Mouse (Mus musculus) embryonic facial prominence, embryonic 11.5 days (tissue): Measurements from ENCODE around the gene Cfap61. TPM values are rescaled to one million over a fixed set of nuclear protein-coding genes. Genes with fewer than 3 reads are reported as not detected.

Experiments
- ATAC-seq: fragments of 200-750 bp; cut with Nextera tagmentation; replicated peaks from 2 replicates; pipeline ENCODE4 v1.8.0; 2017; ENCODE audit warnings: low read depth; ENCODE audit not compliant: insufficient number of reproducible peaks, low FRiP score, low TSS enrichment
- DNase-seq: peaks from one replicate; pipeline ENCODE4 v3.0.0-alpha.2; 2015; ENCODE audit warnings: low spot score
- H3K27ac ChIP-seq: fragments of 300-500 bp; sonication (generic); replicated peaks from 2 replicates; pipeline ENCODE4 v1.5.1; 2014; ENCODE audit warnings: mild to moderate bottlenecking, low read depth, low read length, control low read depth
- H3K27me3 ChIP-seq: fragments of 300-500 bp; sonication (generic); 2 replicates; pipeline ENCODE4 v1.6.1; 2014; ENCODE audit warnings: mild to moderate bottlenecking, low read length, moderate library complexity, mixed read lengths; ENCODE audit not compliant: control insufficient read depth, insufficient read depth
- H3K36me3 ChIP-seq: fragments of 300-500 bp; sonication (generic); replicated peaks from 2 replicates; pipeline ENCODE4 v1.6.1; 2014; ENCODE audit warnings: low read depth, mild to moderate bottlenecking, low read length, moderate library complexity, mixed read lengths; ENCODE audit not compliant: control insufficient read depth, insufficient read depth
- H3K4me1 ChIP-seq: fragments of 300-500 bp; sonication (generic); 2 replicates; pipeline ENCODE4 v1.6.1; 2014; ENCODE audit warnings: low read length, mixed read lengths; ENCODE audit not compliant: control insufficient read depth, insufficient read depth
- H3K4me2 ChIP-seq: fragments of 300-500 bp; sonication (generic); 2 replicates; pipeline ENCODE4 v1.6.1; 2014; ENCODE audit warnings: low read depth, mild to moderate bottlenecking, control low read depth, low read length, moderate library complexity
- H3K4me3 ChIP-seq: fragments of 300-500 bp; sonication (generic); 2 replicates; pipeline ENCODE4 v1.5.1; 2014; ENCODE audit warnings: low read depth, low read length, control low read depth
- H3K9ac ChIP-seq: fragments of 300-500 bp; sonication (generic); replicated peaks from 2 replicates; pipeline ENCODE4 v1.6.1; 2014; ENCODE audit warnings: mild to moderate bottlenecking, control low read depth, low read length
- H3K9me3 ChIP-seq: fragments of 300-500 bp; sonication (generic); replicated peaks from 2 replicates; pipeline ENCODE4 v1.6.1; 2016; ENCODE audit warnings: mild to moderate bottlenecking, low read length, inconsistent platforms, mixed read lengths; ENCODE audit not compliant: control insufficient read depth
- WGBS: fragments of 180-500 bp; shearing (Covaris S2); extraction: QIAGEN DNeasy Blood & Tissue Kit; methylation state at CpG from one replicate; pipeline ENCODE4 v1.1.7; 2014; 5-methylcytosine and 5-hydroxymethylcytosine counted together
- polyA plus RNA-seq: library from polyadenylated mRNA; unstranded; fragments of >200 nt; fragmentation: Nextera tagmentation; extraction: Ambion mirVana; gene quantifications from 2 replicates; pipeline ENCODE4 v1.2.1, GENCODE M21; 2014

Cfap61 gene
- polyA plus RNA-seq, 1 experiment from 2014 or later, result 0.38 TPM

DNA sequence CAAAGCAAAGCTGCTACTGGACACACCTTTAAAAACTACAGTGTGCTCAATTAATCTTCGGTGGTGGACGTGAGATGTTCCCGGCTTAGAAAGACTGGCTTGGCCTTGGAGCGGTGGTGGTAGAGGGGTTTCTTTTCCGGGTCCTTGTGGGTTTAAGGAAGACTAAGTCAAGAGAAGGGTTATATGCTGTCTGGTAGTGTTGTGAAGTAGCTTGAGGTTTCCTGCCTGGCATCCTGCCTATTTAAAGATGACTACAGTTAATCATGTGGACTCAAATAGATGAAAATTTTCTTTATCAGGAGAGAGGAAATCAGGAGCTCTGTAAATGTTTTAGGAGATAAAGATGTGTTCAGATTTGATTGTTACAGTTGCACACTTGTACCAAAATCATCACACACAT lies 21.7 kb downstream of the Cfap61 start:
- WGBS, result 69% methylated on average over 5 of the region's 5 CpGs

DNA sequence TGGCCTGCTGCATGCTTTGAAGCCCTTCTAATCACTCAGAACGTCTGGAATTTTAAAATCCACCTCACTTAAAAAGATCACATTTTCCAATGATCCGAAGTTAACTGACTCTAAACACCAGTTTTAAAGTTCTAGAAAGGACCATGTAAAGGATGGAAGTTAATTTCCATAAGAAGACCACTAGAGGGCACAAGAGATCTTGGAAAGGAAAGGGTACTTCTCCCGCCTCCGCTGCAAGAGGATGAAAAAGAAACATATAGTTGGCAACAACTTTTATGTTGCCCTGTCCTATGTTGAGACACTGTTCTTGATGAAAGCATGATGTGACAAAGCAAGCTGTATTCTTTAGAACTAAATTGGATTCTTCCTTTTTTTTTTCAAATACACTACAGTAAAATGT lies 22.9 kb downstream of the Cfap61 start:
- no peak overlapping the region for H3K9ac ChIP-seq
- no peaks in the 10 kb centered on the region for H3K9me3 ChIP-seq
- H3K36me3 ChIP-seq, result no peaks in the 10 kb centered on the region
- no peak overlapping the region for H3K4me3 ChIP-seq
- no peak overlapping the region for H3K27ac ChIP-seq
- H3K4me2 ChIP-seq, result no peak overlapping the region
- no peaks in the 10 kb centered on the region for H3K27me3 ChIP-seq
- no peaks in the 10 kb centered on the region for H3K4me1 ChIP-seq
- WGBS, result 11% methylated on average over 4 of the region's 4 CpGs
- DNase-seq (peak; percentile 81), ATAC-seq (no peak)

More for the DNA sequence above, 21.7 kb downstream of the Cfap61 start:
- DNase-seq (no peak), ATAC-seq (no peak)
- Histone ChIP-seq H3K27me3 (no peaks in the 10 kb centered on the region), H3K4me1 (no peaks in the 10 kb centered on the region), H3K27ac (no peak overlapping the region), H3K9me3 (no peaks in the 10 kb centered on the region), H3K4me2 (no peak overlapping the region), H3K9ac (no peak overlapping the region), H3K36me3 (no peaks in the 10 kb centered on the region), H3K4me3 (no peak overlapping the region)

DNA sequence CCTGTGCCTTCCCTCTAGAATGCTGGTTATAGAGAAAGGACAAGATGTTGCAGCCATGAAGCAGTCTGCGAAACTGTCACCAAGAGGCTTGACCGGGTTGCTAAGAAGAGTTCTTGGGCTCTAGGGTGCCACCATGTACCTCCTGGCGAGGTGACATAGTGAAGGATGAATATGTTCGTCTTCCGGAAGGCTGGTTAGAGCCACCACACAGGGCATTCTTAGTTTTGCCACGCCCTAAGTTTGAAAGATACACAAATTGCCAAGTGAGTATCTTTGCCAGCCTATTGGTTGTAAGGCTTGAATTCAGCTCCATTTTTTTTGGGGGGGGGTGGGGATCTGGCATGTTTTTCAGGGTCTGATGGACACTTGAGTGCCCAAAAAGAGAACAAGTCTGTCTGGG lies 23.5 kb downstream of the Cfap61 start:
- no peak for ATAC-seq

DNA sequence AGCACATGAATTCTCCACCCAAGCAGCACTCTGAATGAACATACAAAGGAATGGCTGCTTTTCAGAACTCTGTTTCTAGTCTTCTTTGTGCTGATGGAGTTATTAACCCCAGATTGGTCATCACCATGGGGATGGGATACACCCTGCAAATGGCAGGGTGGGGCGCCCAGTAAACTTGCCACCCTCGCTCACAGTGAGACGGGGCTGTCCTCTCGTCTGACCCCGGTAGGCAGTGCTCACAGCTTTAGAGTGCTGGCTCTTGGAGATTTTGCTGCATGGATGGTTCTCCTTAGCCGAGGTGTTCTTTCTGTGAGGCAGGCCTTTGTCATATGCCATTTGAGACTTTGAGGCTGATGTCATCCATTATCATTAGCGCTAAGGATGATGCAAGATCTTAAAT lies 24.0 kb downstream of the Cfap61 start:
- Histone ChIP-seq H3K4me3 (no peak overlapping the region), H3K9me3 (no peaks in the 10 kb centered on the region), H3K27ac (no peak overlapping the region), H3K4me2 (no peak overlapping the region), H3K9ac (no peak overlapping the region), H3K4me1 (no peaks in the 10 kb centered on the region), H3K36me3 (no peaks in the 10 kb centered on the region), H3K27me3 (no peaks in the 10 kb centered on the region)
- WGBS, result 80% methylated on average over 7 of the region's 7 CpGs
- ATAC-seq, result no peak; the same call in 1 of the 2 replicates
- no peak for DNase-seq

More for the DNA sequence above, 23.5 kb downstream of the Cfap61 start:
- Histone ChIP-seq H3K4me1 (no peaks in the 10 kb centered on the region), H3K27ac (no peak overlapping the region), H3K9me3 (no peaks in the 10 kb centered on the region), H3K4me3 (no peak overlapping the region), H3K9ac (no peak overlapping the region), H3K4me2 (no peak overlapping the region), H3K27me3 (no peaks in the 10 kb centered on the region), H3K36me3 (no peaks in the 10 kb centered on the region)
- no peak for DNase-seq
- 86% methylated on average over 6 of the region's 6 CpGs for WGBS

DNA sequence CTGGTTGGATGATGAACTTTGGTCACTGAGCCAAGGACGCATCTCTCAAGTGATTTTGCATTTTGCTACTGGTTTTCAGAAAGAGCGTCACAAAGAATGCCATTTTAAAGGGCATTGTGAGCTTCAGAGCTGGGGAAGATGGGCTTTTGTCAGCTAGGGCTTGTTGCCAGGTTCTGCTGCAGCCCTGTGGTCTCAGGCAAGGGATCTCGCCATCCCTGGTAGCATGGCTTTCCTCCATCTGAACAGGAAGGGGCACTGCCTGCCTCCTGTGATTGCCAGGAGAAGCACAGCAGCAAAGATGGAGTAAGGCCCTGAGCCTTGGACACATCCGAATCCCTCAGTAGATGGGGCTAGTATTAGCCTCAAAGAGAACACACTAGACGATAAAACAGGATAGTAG lies 27.3 kb downstream of the Cfap61 start:
- WGBS, result 81% methylated on average over 5 of the region's 5 CpGs
- Histone ChIP-seq H3K4me2 (no peak overlapping the region), H3K27ac (no peak overlapping the region), H3K36me3 (no peaks in the 10 kb centered on the region), H3K9ac (no peak overlapping the region), H3K4me3 (no peak overlapping the region), H3K27me3 (no peaks in the 10 kb centered on the region), H3K9me3 (no peaks in the 10 kb centered on the region), H3K4me1 (no peaks in the 10 kb centered on the region)
- ATAC-seq (no peak), DNase-seq (no peak)

DNA sequence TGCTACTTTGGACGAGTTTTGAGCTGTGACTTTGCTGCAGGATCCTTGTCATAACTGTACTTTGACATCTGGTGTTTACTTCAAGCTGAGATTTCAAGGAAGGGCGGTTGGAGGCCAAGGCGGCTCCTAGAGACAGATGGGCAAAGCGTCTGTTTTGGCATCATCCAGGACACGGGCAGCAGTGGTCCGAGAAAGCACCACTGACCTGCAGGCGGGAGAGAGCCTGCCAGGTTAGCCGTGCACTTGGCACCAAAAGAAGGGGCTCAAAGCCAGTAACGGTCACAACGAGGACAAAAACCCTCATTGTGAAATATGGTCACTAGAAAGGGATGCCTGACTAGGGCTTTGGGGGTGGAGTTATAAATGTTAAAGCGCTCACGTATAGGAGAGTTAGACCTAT lies 36.2 kb downstream of the Cfap61 start:
- DNase-seq (no peak), ATAC-seq (no peak)
- no peaks in the 10 kb centered on the region for H3K9me3 ChIP-seq
- no peaks in the 10 kb centered on the region for H3K4me1 ChIP-seq
- no peaks in the 10 kb centered on the region for H3K36me3 ChIP-seq
- H3K4me3 ChIP-seq, result no peak overlapping the region
- H3K9ac ChIP-seq, result no peak overlapping the region
- WGBS, result 86% methylated on average over 12 of the region's 12 CpGs
- no peak overlapping the region for H3K27ac ChIP-seq
- no peaks in the 10 kb centered on the region for H3K27me3 ChIP-seq
- no peak overlapping the region for H3K4me2 ChIP-seq

DNA sequence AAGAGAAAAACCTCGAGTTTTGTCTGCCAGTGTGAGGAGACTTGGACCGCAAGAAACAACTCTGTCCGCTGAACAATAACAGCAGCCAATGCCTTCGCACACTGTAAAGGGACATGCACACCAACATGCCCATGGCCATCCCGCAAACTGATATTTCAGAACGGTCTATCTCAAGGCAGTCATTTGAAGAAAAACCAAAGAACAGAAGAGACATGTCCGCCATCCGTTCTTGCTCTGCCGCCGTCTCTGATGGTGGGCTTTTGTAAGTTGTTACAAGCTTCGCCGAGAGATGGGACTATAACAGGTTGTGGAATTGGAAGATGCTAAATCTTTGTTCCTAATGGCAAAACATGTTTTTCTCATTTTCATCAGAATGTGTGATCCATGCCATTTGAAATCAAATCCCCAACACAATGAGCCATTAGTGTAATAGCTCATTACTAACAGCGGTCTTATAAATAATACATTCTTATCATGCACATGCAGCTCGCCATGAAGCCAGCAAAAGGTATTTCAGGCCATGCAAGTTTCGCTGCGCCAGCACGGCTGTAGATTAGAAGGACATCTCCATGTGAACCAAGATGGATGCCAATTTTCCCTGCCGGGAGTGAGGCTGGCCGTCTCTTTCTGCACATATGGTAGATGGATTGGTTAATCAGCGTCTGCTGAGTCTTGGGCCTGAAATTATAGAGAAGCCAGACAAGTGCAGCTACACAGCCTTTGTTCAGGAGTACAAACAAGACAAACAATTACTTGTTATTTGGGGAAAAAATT lies 36.8 kb downstream of the Cfap61 start:
- WGBS, result 91% methylated on average over 20 of the region's 20 CpGs
- no peaks in the 10 kb centered on the region for H3K4me1 ChIP-seq
- ATAC-seq (no peak), DNase-seq (no peak)
- no peaks in the 10 kb centered on the region for H3K36me3 ChIP-seq
- H3K9ac ChIP-seq, result no peak overlapping the region
- H3K9me3 ChIP-seq, result no peaks in the 10 kb centered on the region
- no peak overlapping the region for H3K4me2 ChIP-seq
- H3K4me3 ChIP-seq, result no peak overlapping the region
- H3K27me3 ChIP-seq, result no peaks in the 10 kb centered on the region
- H3K27ac ChIP-seq, result no peak overlapping the region

DNA sequence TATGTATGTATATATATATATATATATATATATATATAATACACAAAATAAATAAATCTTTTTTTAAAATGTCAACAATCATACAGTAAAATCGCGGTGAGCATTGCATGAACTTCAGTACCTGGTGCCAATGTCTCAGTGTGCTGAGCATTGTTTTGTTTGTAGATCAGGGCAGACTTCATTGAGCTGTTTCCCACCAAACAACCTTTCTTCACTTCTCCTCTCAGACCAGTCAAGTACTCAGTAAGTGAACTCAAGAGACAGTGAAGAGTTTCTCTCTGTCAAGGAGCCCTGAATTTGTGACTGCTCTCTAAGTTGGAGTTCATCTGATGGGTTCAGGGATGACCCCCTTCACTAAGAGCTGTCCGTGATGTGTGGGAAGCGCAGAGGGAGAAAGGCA lies 38.0 kb downstream of the Cfap61 start:
- Histone ChIP-seq H3K36me3 (no peaks in the 10 kb centered on the region), H3K4me1 (no peaks in the 10 kb centered on the region), H3K9me3 (no peaks in the 10 kb centered on the region), H3K9ac (no peak overlapping the region), H3K4me3 (no peak overlapping the region), H3K27me3 (no peaks in the 10 kb centered on the region), H3K4me2 (no peak overlapping the region), H3K27ac (no peak overlapping the region)
- 90% methylated on average over 4 of the region's 4 CpGs for WGBS
- DNase-seq, result no peak
- no peak for ATAC-seq
